Comparison of ENCODE assay signal across 12 mouse cellular contexts in the genomic region with DNA sequence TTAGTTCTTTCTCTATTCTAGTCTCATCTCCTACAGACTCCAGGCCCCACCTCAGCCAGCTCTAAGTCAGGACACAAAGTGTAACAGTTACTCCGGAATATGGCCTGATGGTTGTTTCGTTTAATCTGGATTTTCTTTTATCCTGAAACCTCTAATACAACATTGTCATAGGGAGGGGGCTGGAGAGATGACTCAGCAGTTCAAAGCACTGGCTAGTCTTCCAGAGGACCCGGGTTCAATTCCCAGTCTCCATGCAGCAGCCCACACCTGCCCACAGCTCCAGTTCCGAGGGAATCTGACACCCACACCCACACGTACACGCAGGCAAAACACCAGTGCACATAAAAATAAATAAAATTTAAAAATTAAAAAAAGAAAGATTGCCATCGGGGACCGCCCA. TPM values are rescaled to one million over a fixed set of nuclear protein-coding genes. Genes with fewer than 3 reads are reported as not detected.
A peak's percentile ranks its signal among the peaks of the same experiment; 100 is the strongest.
DNase-seq lines count a peak whose midpoint lies in the region; ATAC-seq and TF ChIP-seq lines count a peak whose summit lies in the region.
"Had no signal": no experiment of that assay in that cellular context is flagged by ENCODE, and none has a peak within 500 bp of the region (broad histone marks: within the 10 kb centered on the region; RNA-seq: fewer than 3 reads in every experiment).

No protein-coding gene starts in this region.

- no peak overlapping the region for H3K4me3 ChIP-seq in heart, adult 2 months
- H3K4me3 ChIP-seq in neural tube, embryonic 13.5 days: no peak overlapping the region
- H3K4me3 ChIP-seq in midbrain, embryonic 12.5 days: no peak overlapping the region
- H3K4me3 ChIP-seq: heart, embryonic 15.5 days had no signal

- peaks cover 10% of the 10 kb centered on the region for H3K4me1 ChIP-seq in heart, adult 2 months (ENCODE audit: control insufficient read depth, insufficient read depth, low read length)
- peaks cover 60% of the 10 kb centered on the region for H3K4me1 ChIP-seq in neural tube, embryonic 13.5 days (replicated peaks)
- peaks cover 54% of the 10 kb centered on the region for H3K4me1 ChIP-seq in midbrain, embryonic 12.5 days

- no peak for TF ChIP-seq POLR2A in heart, adult 2 months (IDR thresholded peaks at IDR 0.05; ENCODE audit: insufficient read depth, low read depth, low read length)

- 82% methylated on average over 8 of the region's 8 CpGs for WGBS in heart, adult 2 months
- 90% methylated on average over 8 of the region's 8 CpGs for WGBS in neural tube, embryonic 13.5 days
- 91% methylated on average over 8 of the region's 8 CpGs for WGBS in midbrain, embryonic 12.5 days

- H3K9ac ChIP-seq in heart, adult 2 months (ENCODE audit: low read depth, low read length): no peak overlapping the region
- peak overlapping the region; percentile 75; the same call in 1 of the 2 replicates for H3K9ac ChIP-seq in neural tube, embryonic 13.5 days
- no peak overlapping the region for H3K9ac ChIP-seq in midbrain, embryonic 12.5 days (replicated peaks)
- H3K9ac ChIP-seq: heart, embryonic 15.5 days had no signal

- no peak for ATAC-seq in neural tube, embryonic 13.5 days (ENCODE audit: low read depth)
- ATAC-seq in midbrain, embryonic 12.5 days (ENCODE audit: low FRiP score, low read depth): no peak

- peak overlapping the region; percentile 77 for H3K27ac ChIP-seq in heart, adult 2 months
- peak overlapping the region; percentile 83; the same call in 1 of the 2 replicates for H3K27ac ChIP-seq in neural tube, embryonic 13.5 days (replicated peaks)
- 0 out of 2 replicates have a peak overlapping the region, but pooled peaks have one; percentile 67 for H3K27ac ChIP-seq in midbrain, embryonic 12.5 days (replicated peaks)
- H3K27ac ChIP-seq: heart, embryonic 15.5 days had no signal

- no peaks in the 10 kb centered on the region for H3K36me3 ChIP-seq in heart, adult 2 months (ENCODE audit: control insufficient read depth, insufficient read depth, low read length)
- H3K36me3 ChIP-seq in neural tube, embryonic 13.5 days: no peaks in the 10 kb centered on the region
- no peaks in the 10 kb centered on the region for H3K36me3 ChIP-seq in midbrain, embryonic 12.5 days
- H3K36me3 ChIP-seq: heart, embryonic 15.5 days had no signal

- H3K79me2 ChIP-seq in heart, adult 2 months (replicated peaks; ENCODE audit: control insufficient read depth, insufficient read depth, low read length): no peaks in the 10 kb centered on the region

- no peak for TF ChIP-seq EP300 in heart, adult 2 months (IDR thresholded peaks at IDR 0.05; ENCODE audit: insufficient read depth, low read depth, low read length)

- no peak for DNase-seq in heart, adult 2 months
- DNase-seq in heart, adult 18-20 months: no peak
- DNase-seq in neural tube, embryonic 10.5 days (ENCODE audit: extremely low spot score, low spot score): no peak
- DNase-seq in c-Kit-positive CD71-positive TER-119-positive erythroid progenitor cells, embryonic 14.5 days (ENCODE audit: low spot score): no peak
- DNase-seq in urinary bladder, adult 18-20 months (ENCODE audit: low spot score in 2 of 2): no peak
- no peak for DNase-seq in urinary bladder, postnatal 4 days (ENCODE audit: low spot score in 2 of 2)
- DNase-seq: B cell, adult 2 months had no signal

- no peaks in the 10 kb centered on the region for H3K27me3 ChIP-seq in heart, adult 2 months (ENCODE audit: control insufficient read depth, insufficient read depth, low read length)
- H3K27me3 ChIP-seq in neural tube, embryonic 13.5 days: no peaks in the 10 kb centered on the region
- H3K27me3 ChIP-seq in midbrain, embryonic 12.5 days: 0 out of 2 replicates have a peak, but pooled peaks cover 4% of the 10 kb centered on the region
- H3K27me3 ChIP-seq: heart, embryonic 15.5 days had no signal

- intact Hi-C loops in heart, adult 2 months (cut with DNase I): loop anchor here (5.0 to 10.0 kb wide), 3 partner anchors 208 to 383 kb away; no protein-coding TSS in a partner anchor

- no peak overlapping the region for H3K4me2 ChIP-seq in neural tube, embryonic 13.5 days
- H3K4me2 ChIP-seq in midbrain, embryonic 12.5 days (replicated peaks): no peak overlapping the region

- TF ChIP-seq CTCF in heart, adult 2 months (IDR thresholded peaks at IDR 0.05): no peak

- no peaks in the 10 kb centered on the region for H3K9me3 ChIP-seq in neural tube, embryonic 13.5 days
- no peaks in the 10 kb centered on the region for H3K9me3 ChIP-seq in midbrain, embryonic 12.5 days
- H3K9me3 ChIP-seq: heart, embryonic 15.5 days had no signal

RNA-seq across cellular contexts. Expression of a gene that starts 39.0 kb away (rescaled TPM):
- under 1 TPM in 1 of 2 experiments, not detected in 1; 0.13 TPM for total RNA-seq in heart, adult 2 months (2021)
- 0.23 and 0.29 TPM in 2 replicates for polyA plus RNA-seq in heart, adult 2 months (2012; rRNA removed)
- under 1 TPM in 1 of 2 experiments, not detected in 1; 0.13 TPM for total RNA-seq in heart, adult 18-20 months (2021)
- 0.29 TPM in 1 of 2 replicates, not detected in the other for polyA plus RNA-seq in neural tube, embryonic 13.5 days (2015; fragmentation: Nextera tagmentation; extraction: Ambion mirVana)
- not detected in 2 replicates for polyA plus RNA-seq in midbrain, embryonic 12.5 days (2016; fragmentation: Nextera tagmentation; extraction: Ambion mirVana)
- total RNA-seq: common myeloid progenitor, adult 5-6 weeks had no signal
- polyA plus RNA-seq: thymus, postnatal 0 days had no signal

RNA-seq across cellular contexts. Expression of a gene that starts 51.0 kb away (rescaled TPM):
- under 1 TPM; 0.27 to 0.39 TPM for total RNA-seq in heart, adult 2 months (2021)
- polyA plus RNA-seq in heart, adult 2 months (2012; rRNA removed): 0.73 and 1.00 TPM in 2 replicates
- total RNA-seq in heart, adult 18-20 months (2021): under 1 TPM; 0.30 to 0.62 TPM
- 0.41 and 0.43 TPM in 2 replicates for polyA plus RNA-seq in neural tube, embryonic 13.5 days (2015; fragmentation: Nextera tagmentation; extraction: Ambion mirVana)
- polyA plus RNA-seq in midbrain, embryonic 12.5 days (2016; fragmentation: Nextera tagmentation; extraction: Ambion mirVana): 0.07 TPM in 1 of 2 replicates, not detected in the other
- total RNA-seq: common myeloid progenitor, adult 5-6 weeks had no signal

RNA-seq across cellular contexts. Expression of a gene that starts 53.1 kb away (rescaled TPM):
- 100 to 1,000 TPM; 106 to 110 TPM for total RNA-seq in heart, adult 2 months (2021)
- polyA plus RNA-seq in heart, adult 2 months (2012; rRNA removed): 86.0 and 145 TPM in 2 replicates
- total RNA-seq in heart, adult 18-20 months (2021): 10 to 100 TPM; 86.5 to 90.5 TPM
- polyA plus RNA-seq in neural tube, embryonic 13.5 days (2015; fragmentation: Nextera tagmentation; extraction: Ambion mirVana): 136 and 156 TPM in 2 replicates
- polyA plus RNA-seq in midbrain, embryonic 12.5 days (2016; fragmentation: Nextera tagmentation; extraction: Ambion mirVana): 118 and 130 TPM in 2 replicates
